Mouse (Mus musculus): Measurements from ENCODE around the gene Ndrg2.

DNA sequence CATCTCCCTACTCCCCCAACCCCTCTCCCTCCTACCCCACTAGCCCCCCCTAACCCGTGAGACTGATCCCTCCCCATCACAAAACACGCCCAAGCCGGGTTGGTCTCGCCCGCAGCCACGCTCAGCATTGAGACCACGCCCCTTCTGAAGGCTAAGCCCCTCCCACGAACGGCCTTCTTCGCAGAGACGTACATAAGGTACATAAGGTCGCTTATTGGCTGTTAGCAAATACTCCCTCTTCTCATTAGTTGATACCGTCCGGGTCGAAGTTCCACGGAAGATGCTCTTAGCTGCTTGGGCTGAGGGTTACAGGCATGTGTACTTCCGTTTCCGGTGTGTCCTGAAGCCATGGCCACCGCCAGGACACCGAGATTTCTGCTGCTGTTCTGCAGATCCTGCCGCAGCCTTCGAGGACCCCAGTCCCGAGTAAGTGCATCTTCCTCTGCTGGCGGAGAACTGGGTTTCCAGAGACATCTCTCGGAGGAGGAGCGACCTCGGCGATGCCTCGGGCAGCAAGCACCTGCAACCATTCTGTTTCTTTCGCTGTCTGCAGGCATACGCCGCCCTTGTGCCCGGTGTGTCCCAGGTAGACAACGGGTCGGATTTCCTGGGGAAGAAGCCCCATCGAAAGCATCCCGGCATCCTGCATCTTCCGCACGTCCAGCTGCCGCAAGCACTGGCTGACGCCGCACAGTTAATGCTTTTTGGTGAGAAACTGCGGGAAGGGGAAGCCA is 29.2 kb downstream of the Ndrg2 start, which contains the start of gene Mettl17:
- no peak for TF ChIP-seq CTCF (IDR thresholded peaks at IDR 0.05; ENCODE audit: low read depth, low read length)
- no peak for TF ChIP-seq GATA1 (IDR thresholded peaks at IDR 0.05; ENCODE audit: borderline replicate concordance, low read length)
- TF ChIP-seq TAL1 (conservative IDR thresholded peaks at IDR 0.05; ENCODE audit: low read depth, low read length), result no peak
- no peak for TF ChIP-seq GATA2 (IDR thresholded peaks at IDR 0.05; ENCODE audit: borderline replicate concordance, low read depth, low read length)
- no peak for TF ChIP-seq POLR2AphosphoS5 (IDR thresholded peaks at IDR 0.05; ENCODE audit: insufficient replicate concordance, low read depth, low read length)

Data from G1E (cell line).